Mouse (Mus musculus) testis, adult 2 months (tissue): ENCODE measurements at regions not wholly inside any gene's neighbourhood (a gene's known extent, or its start where the extent isn't known, plus 50 kb on each side); places are given as distances from the start of the nearest gene placed in this dataset.

Source experiments
- H3K27ac ChIP-seq: fragments of 200-500 bp; 2 replicates; pipeline ENCODE4 v1.5.1; 2012; ENCODE audit warnings: low read depth, low read length; ENCODE audit not compliant: control insufficient read depth, insufficient read depth
- H3K27me3 ChIP-seq: fragments of 200-500 bp; 2 replicates; pipeline ENCODE4 v1.6.1; 2012; ENCODE audit warnings: mild to moderate bottlenecking, low read length, moderate library complexity; ENCODE audit not compliant: control insufficient read depth, insufficient read depth
- H3K36me3 ChIP-seq: fragments of 200-500 bp; 2 replicates; pipeline ENCODE4 v1.6.1; 2012; ENCODE audit warnings: mild to moderate bottlenecking, low read length; ENCODE audit not compliant: control insufficient read depth, insufficient read depth
- H3K4me1 ChIP-seq: fragments of 200-500 bp; 2 replicates; pipeline ENCODE4 v1.6.1; 2012; ENCODE audit warnings: low read length; ENCODE audit not compliant: control insufficient read depth, insufficient read depth
- H3K4me3 ChIP-seq: fragments of 200-500 bp; 2 replicates; pipeline ENCODE4 v1.5.1; 2012; ENCODE audit warnings: low read depth, mild to moderate bottlenecking, low read length, moderate library complexity, mixed read lengths; ENCODE audit not compliant: control insufficient read depth
- CTCF ChIP-seq: fragments of 200-500 bp; IDR thresholded peaks from 2 replicates; pipeline ENCODE4 v1.5.1; 2012; ENCODE audit warnings: low read depth, mild to moderate bottlenecking, inconsistent platforms, low read length, moderate library complexity; ENCODE audit not compliant: control insufficient read depth, insufficient read depth, insufficient replicate concordance
- POLR2A ChIP-seq: fragments of 200-500 bp; IDR thresholded peaks from 2 replicates; pipeline ENCODE4 v1.6.1; 2012; ENCODE audit warnings: low read depth, mild to moderate bottlenecking, inconsistent platforms, low read length, moderate library complexity; ENCODE audit not compliant: control insufficient read depth

DNA sequence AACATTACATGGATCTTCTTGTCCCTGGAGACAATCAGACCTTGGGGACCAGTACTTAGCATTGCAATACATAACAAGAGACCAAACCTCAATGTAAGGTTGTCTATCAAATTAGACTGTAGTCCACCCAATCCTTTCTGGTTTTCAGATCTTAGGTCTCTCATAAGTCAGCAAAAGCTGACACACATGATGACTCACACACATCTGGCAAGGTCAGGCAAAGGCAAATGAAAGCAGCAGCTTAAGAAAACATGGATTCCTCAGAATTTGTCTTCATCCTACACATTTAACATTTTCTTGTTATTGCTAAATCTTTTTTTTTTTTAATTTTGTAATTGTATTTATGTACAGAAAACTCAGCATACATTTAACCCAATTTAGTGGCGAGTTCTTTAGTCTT is 52.0 kb downstream of the Gm11983 start:
- no peak for TF ChIP-seq CTCF
- no peak for TF ChIP-seq POLR2A
- Histone ChIP-seq H3K27ac (no peak overlapping the region), H3K4me1 (no peaks in the 10 kb centered on the region), H3K4me3 (no peak overlapping the region), H3K27me3 (no peaks in the 10 kb centered on the region), H3K36me3 (no peaks in the 10 kb centered on the region)

- no peak overlapping the region for H3K4me3 ChIP-seq
- no peak for TF ChIP-seq CTCF
- TF ChIP-seq POLR2A = no peak
- H3K27ac ChIP-seq = no peak overlapping the region
- H3K27me3 ChIP-seq = no peaks in the 10 kb centered on the region
- no peaks in the 10 kb centered on the region for H3K36me3 ChIP-seq
- H3K4me1 ChIP-seq = no peaks in the 10 kb centered on the region
These were observed 54.6 kb downstream of the Gm11983 start for GRCm38 (mm10) chr11:6782826-6783225.

DNA sequence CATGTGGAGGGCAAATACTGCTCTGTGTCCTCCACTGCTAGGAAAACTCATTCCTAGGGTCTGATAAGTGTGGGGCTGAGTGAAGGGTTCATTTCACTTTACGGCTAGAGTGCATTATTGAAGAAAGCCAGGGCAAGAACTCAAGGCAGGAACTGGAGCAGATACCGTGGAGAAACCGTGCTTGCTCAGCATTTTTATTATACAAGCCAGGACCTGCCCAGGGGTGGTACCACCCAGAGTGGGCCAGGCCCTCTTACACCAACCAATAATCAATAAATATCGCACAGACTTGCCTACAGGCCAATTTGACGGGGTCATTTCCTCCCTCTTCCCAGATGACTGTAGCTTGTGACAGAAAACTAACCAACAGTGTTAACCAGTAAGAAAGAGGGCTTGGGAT is 57.7 kb downstream of the Gm11983 start:
- no peak for TF ChIP-seq CTCF
- no peak for TF ChIP-seq POLR2A
- no peak overlapping the region for H3K27ac ChIP-seq

DNA sequence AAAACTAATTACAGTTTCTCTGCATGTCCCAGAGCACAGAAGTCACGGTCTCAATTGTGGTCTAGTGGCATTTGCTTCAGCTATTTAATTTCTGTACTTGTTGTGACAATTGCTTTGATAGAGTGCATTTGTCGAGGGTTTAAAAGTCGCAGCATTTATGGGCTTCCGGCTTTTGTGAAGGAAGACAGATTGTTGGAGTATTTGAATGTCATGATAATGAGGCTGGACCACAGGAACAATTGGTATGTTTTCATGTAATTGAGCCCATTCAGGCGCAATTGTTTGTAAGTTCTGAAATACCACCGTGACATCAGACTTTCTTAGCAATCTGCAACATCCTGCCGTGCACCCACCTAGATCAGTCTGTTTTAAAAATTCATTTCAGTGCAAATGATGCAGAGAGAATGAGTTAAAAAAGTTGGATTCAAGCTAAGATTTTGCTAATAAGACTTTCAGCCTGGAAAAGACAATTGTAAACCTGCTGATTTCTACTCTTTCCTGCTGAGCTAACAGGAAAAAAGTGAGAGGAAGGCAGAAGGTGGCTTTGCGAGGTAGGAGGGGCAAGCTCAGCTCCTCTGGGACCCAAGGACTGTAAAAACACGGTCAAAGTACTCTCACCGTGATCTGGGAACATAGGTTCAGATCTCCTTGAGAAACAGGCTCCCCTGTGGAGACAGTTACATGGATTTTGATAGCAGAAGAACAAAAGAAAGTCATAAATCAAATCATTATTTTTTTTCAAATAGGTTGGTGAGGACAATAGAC is 58.7 kb downstream of the Gm11983 start:
- no peaks in the 10 kb centered on the region for H3K27me3 ChIP-seq
- H3K4me3 ChIP-seq = no peak overlapping the region
- no peaks in the 10 kb centered on the region for H3K4me1 ChIP-seq
- H3K27ac ChIP-seq = no peak overlapping the region
- H3K36me3 ChIP-seq = no peaks in the 10 kb centered on the region
- TF ChIP-seq POLR2A = no peak
- TF ChIP-seq CTCF = no peak

More for the DNA sequence above, 57.7 kb downstream of the Gm11983 start:
- Histone ChIP-seq H3K4me1 (no peaks in the 10 kb centered on the region), H3K27me3 (no peaks in the 10 kb centered on the region), H3K4me3 (no peak overlapping the region), H3K36me3 (no peaks in the 10 kb centered on the region)

GRCm38 (mm10) chr11:6777566-6777965 is 59.9 kb downstream of the Gm11983 start:
- Histone ChIP-seq H3K4me1 (no peaks in the 10 kb centered on the region), H3K27ac (no peak overlapping the region), H3K27me3 (no peaks in the 10 kb centered on the region), H3K36me3 (no peaks in the 10 kb centered on the region), H3K4me3 (no peak overlapping the region)
- no peak for TF ChIP-seq CTCF
- TF ChIP-seq POLR2A = no peak

DNA sequence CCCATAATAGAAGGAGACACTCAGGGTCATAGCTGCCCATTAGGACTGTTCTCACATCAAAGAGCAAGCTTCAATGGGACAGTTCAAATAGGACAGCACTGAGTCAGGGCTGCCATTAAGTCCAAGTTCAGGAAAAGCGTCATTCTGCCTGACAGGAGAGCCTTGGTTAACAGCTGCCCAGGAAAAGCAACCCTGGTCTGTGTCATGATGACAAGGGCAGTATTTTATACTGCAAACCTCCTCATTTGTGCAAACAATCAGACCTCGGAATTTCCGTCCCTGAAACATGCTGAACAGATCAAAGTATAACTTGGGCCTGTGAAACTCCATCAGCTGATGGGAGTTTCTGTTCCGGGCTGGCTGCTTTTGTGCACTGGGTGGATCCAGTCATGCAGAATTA is 62.8 kb downstream of the Gm11983 start:
- Histone ChIP-seq H3K27ac (no peak overlapping the region), H3K4me1 (no peaks in the 10 kb centered on the region), H3K4me3 (no peak overlapping the region), H3K27me3 (no peaks in the 10 kb centered on the region), H3K36me3 (no peaks in the 10 kb centered on the region)
- no peak for TF ChIP-seq CTCF

GRCm38 (mm10) chr11:6773951-6774350 is 63.5 kb downstream of the Gm11983 start:
- Histone ChIP-seq H3K27me3 (no peaks in the 10 kb centered on the region), H3K36me3 (no peaks in the 10 kb centered on the region), H3K4me1 (no peaks in the 10 kb centered on the region), H3K27ac (no peak overlapping the region), H3K4me3 (no peak overlapping the region)
- TF ChIP-seq POLR2A (no peak), CTCF (no peak)
